Mouse (Mus musculus) liver, embryonic 12.5 days (tissue): Measurements from ENCODE around the gene Hoxd4. TPM values are rescaled to one million over a fixed set of nuclear protein-coding genes. Genes with fewer than 3 reads are reported as not detected.

Experiments
- ATAC-seq: fragments of 200-750 bp; cut with Nextera tagmentation; 2 replicates; pipeline ENCODE4 v1.8.0; 2017; ENCODE audit warnings: moderate number of reproducible peaks, mild to moderate bottlenecking, moderate library complexity
- H3K27ac ChIP-seq: fragments of 300-500 bp; sonication (generic); 2 replicates; pipeline ENCODE4 v1.5.1; 2016; ENCODE audit warnings: mild to moderate bottlenecking
- H3K27me3 ChIP-seq: fragments of 300-500 bp; sonication (generic); replicated peaks from 2 replicates; pipeline ENCODE4 v1.6.1; 2016; ENCODE audit warnings: mild to moderate bottlenecking, moderate library complexity
- H3K36me3 ChIP-seq: fragments of 300-500 bp; sonication (generic); 2 replicates; pipeline ENCODE4 v1.6.1; 2016; ENCODE audit warnings: mild to moderate bottlenecking, moderate library complexity
- H3K4me1 ChIP-seq: fragments of 300-500 bp; sonication (generic); 2 replicates; pipeline ENCODE4 v1.6.1; 2016
- H3K4me2 ChIP-seq: fragments of 300-500 bp; sonication (generic); 2 replicates; pipeline ENCODE4 v1.6.1; 2016; ENCODE audit warnings: mild to moderate bottlenecking, moderate library complexity
- H3K4me3 ChIP-seq: fragments of 300-500 bp; sonication (generic); 2 replicates; pipeline ENCODE4 v1.5.1; 2016; ENCODE audit warnings: mild to moderate bottlenecking, moderate library complexity
- H3K9ac ChIP-seq: fragments of 300-500 bp; sonication (generic); 2 replicates; pipeline ENCODE4 v1.6.1; 2016; ENCODE audit warnings: mild to moderate bottlenecking, moderate library complexity
- H3K9me3 ChIP-seq: fragments of 300-500 bp; sonication (generic); replicated peaks from 2 replicates; pipeline ENCODE4 v1.6.1; 2016; ENCODE audit warnings: mild to moderate bottlenecking, moderate library complexity
- WGBS: fragments of 180-500 bp; shearing (Covaris S2); methylation state at CpG from one replicate; pipeline ENCODE4 v1.1.7; 2016; ENCODE audit not compliant: insufficient replicate concordance; 5-methylcytosine and 5-hydroxymethylcytosine counted together
- polyA plus RNA-seq: library from polyadenylated mRNA; unstranded; fragments of >200 nt; fragmentation: Nextera tagmentation; extraction: Ambion mirVana; gene quantifications from 2 replicates; pipeline ENCODE4 v1.2.1, GENCODE M21; 2016

Gene Hoxd4
- polyA plus RNA-seq, 1 experiment from 2014 or later = not detected

GRCm38 (mm10) chr2:74705467-74706089 lies 6.2 kb upstream of the Hoxd4 start:
- Histone ChIP-seq H3K27ac (no peak overlapping the region), H3K27me3 (peaks cover 99% of the 10 kb centered on the region), H3K9ac (no peak overlapping the region), H3K9me3 (no peaks in the 10 kb centered on the region), H3K36me3 (no peaks in the 10 kb centered on the region), H3K4me1 (peaks cover 13% of the 10 kb centered on the region), H3K4me2 (peak overlapping the region; percentile 59), H3K4me3 (peak overlapping the region; percentile 47)
- WGBS = 1% methylated on average over 71 of the region's 85 CpGs
- no peak for ATAC-seq

DNA sequence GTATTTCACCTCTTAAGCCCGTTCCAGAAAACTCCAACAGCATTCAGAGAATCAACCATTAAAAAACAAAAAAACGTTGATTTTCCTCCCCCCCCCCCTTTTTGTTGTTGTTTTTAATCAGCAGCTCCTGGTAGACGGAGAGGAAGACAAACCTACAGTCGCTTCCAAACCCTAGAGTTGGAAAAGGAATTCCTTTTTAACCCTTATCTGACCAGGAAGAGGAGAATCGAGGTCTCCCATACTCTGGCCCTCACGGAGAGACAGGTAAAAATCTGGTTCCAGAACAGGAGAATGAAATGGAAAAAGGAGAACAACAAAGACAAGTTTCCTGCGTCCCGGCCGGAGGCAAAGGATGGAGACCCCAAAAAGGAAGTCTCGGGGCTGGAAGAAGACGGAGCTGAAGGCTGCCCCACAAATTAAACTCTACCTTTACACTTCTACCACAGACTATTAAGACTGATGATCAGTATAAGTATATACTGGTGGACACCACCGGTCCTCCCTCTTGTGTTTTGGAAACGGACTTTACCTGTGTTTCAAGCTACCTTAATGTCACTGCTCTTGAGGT lies 5.3 kb upstream of the Hoxd4 start:
- Histone ChIP-seq H3K27ac (no peak overlapping the region), H3K36me3 (no peaks in the 10 kb centered on the region), H3K9me3 (no peaks in the 10 kb centered on the region), H3K27me3 (peaks cover 99% of the 10 kb centered on the region), H3K4me3 (no peak overlapping the region), H3K4me1 (peaks cover 13% of the 10 kb centered on the region), H3K9ac (no peak overlapping the region), H3K4me2 (no peak overlapping the region)
- ATAC-seq = no peak
- 7% methylated on average over 13 of the region's 13 CpGs for WGBS

GRCm38 (mm10) chr2:74707599-74707998 lies 4.1 kb upstream of the Hoxd4 start:
- Histone ChIP-seq H3K27me3 (peaks cover 99% of the 10 kb centered on the region), H3K4me2 (no peak overlapping the region), H3K9me3 (no peaks in the 10 kb centered on the region), H3K27ac (no peak overlapping the region), H3K4me1 (peaks cover 13% of the 10 kb centered on the region), H3K9ac (no peak overlapping the region), H3K4me3 (no peak overlapping the region), H3K36me3 (no peaks in the 10 kb centered on the region)
- 22% methylated on average over 7 of the region's 7 CpGs for WGBS
- no peak for ATAC-seq

DNA sequence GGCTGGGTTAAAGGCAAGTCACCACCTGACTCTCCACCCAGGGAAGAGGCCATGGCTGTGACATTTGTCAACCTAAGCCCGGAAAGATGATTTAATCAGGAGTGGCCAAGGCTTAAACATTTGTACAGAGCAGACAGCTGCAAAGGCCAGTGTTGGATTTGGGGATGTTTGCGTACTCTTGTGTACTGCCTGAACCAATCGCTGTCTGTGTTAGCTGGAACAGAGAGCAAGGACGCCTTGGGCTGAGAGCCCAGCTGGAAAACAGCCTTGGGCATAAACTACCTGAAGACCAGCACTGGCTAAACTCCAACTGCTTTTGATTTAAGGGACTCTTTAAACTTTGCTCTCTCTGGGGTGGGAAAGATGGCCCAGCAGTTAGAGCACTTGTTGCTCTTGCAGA lies 3.1 kb upstream of the Hoxd4 start:
- no peak for ATAC-seq
- WGBS = 36% methylated on average over 4 of the region's 4 CpGs
- H3K4me3 ChIP-seq = no peak overlapping the region
- H3K9me3 ChIP-seq = no peaks in the 10 kb centered on the region
- no peak overlapping the region for H3K9ac ChIP-seq
- no peaks in the 10 kb centered on the region for H3K36me3 ChIP-seq
- H3K4me1 ChIP-seq = peaks cover 13% of the 10 kb centered on the region
- peaks cover 99% of the 10 kb centered on the region for H3K27me3 ChIP-seq
- no peak overlapping the region for H3K27ac ChIP-seq
- H3K4me2 ChIP-seq = no peak overlapping the region

GRCm38 (mm10) chr2:74709465-74710419 lies 2.0 kb upstream of the Hoxd4 start:
- ATAC-seq = no peak
- Histone ChIP-seq H3K4me1 (peaks cover 10% of the 10 kb centered on the region), H3K36me3 (no peaks in the 10 kb centered on the region), H3K4me2 (no peak overlapping the region), H3K4me3 (no peak overlapping the region), H3K27ac (no peak overlapping the region), H3K27me3 (peaks cover 99% of the 10 kb centered on the region), H3K9me3 (no peaks in the 10 kb centered on the region), H3K9ac (no peak overlapping the region)
- 16% methylated on average over 5 of the region's 5 CpGs for WGBS

- no peak overlapping the region for H3K9ac ChIP-seq
- no peaks in the 10 kb centered on the region for H3K36me3 ChIP-seq
- H3K27ac ChIP-seq = no peak overlapping the region
- peaks cover 99% of the 10 kb centered on the region for H3K27me3 ChIP-seq
- ATAC-seq = no peak
- H3K9me3 ChIP-seq = no peaks in the 10 kb centered on the region
- H3K4me2 ChIP-seq = no peak overlapping the region
- H3K4me3 ChIP-seq = no peak overlapping the region
- WGBS = under 1% methylated on average over 16 of the region's 16 CpGs
- H3K4me1 ChIP-seq = peaks cover 4% of the 10 kb centered on the region; the same call in 1 of the 2 replicates
Observed at GRCm38 (mm10) chr2:74710929-74711543, 693 bp upstream of the Hoxd4 start.

- Histone ChIP-seq H3K4me2 (no peak overlapping the region), H3K9me3 (no peaks in the 10 kb centered on the region), H3K27ac (no peak overlapping the region), H3K4me3 (no peak overlapping the region), H3K36me3 (no peaks in the 10 kb centered on the region), H3K27me3 (peaks cover 100% of the 10 kb centered on the region), H3K4me1 (peaks cover 6% of the 10 kb centered on the region; the same call in 1 of the 2 replicates), H3K9ac (no peak overlapping the region)
- 20% methylated on average over 19 of the region's 19 CpGs for whole genome bisulfite sequencing
- no peak for ATAC-seq
Observed at GRCm38 (mm10) chr2:74713239-74714150, 1.8 kb downstream of the Hoxd4 start.

DNA sequence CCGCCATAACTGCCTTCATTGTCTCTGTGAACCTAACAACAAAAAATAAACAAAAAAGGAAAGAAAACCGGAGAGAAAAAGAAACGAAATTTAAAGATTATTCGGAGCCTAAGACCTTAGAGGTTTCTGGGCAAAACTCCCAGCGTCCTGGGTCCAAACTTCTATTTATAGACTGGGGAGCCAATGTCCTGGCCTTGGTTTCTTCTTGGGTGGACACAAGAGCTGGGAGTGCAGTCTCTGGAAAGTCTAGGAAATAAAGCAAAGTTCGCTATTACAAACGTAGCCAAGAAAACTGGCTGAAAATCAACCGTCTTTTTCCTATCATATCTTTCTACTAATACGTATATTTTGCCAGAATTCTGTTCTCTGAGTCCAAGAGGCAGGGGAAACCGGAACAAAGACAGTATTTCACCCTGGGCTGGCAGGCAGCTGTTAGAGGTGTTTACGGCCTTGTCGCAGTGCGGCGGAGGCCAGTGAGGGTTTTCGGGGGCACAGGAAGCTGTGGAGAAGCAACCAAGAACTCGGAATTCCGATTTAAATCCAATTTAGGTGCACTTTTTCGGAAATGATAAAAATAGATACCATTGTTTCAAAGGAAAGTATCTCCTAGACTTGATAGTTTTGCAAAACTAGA lies 2.5 kb downstream of the Hoxd4 start:
- Histone ChIP-seq H3K9ac (no peak overlapping the region), H3K4me1 (peaks cover 6% of the 10 kb centered on the region; the same call in 1 of the 2 replicates), H3K27ac (no peak overlapping the region), H3K9me3 (no peaks in the 10 kb centered on the region), H3K4me2 (no peak overlapping the region), H3K27me3 (peaks cover 99% of the 10 kb centered on the region), H3K4me3 (no peak overlapping the region), H3K36me3 (no peaks in the 10 kb centered on the region)
- ATAC-seq = no peak
- 13% methylated on average over 18 of the region's 18 CpGs for WGBS

DNA sequence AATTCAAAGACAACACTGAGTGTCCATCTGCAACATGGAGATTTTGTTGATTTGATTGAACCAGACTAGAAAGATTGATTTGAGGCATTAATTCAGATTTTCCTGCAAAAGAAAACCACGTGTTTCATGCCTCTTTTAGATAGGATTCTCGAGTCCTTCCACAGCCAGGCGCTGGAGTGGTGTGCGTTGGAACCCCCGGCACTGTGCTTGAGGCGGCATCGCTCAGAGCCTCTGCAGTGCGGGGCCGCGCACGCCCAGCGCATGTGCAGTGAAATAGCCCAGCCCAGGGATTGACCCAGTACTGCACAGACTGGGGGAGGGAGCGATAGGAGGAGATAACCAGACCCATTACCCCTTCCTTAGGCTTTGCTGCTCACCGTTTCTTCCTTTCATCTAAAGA lies 3.2 kb downstream of the Hoxd4 start:
- ATAC-seq = no peak
- Histone ChIP-seq H3K4me3 (no peak overlapping the region), H3K27ac (no peak overlapping the region), H3K9me3 (no peaks in the 10 kb centered on the region), H3K36me3 (no peaks in the 10 kb centered on the region), H3K4me1 (peaks cover 6% of the 10 kb centered on the region; the same call in 1 of the 2 replicates), H3K9ac (no peak overlapping the region), H3K4me2 (no peak overlapping the region), H3K27me3 (peaks cover 99% of the 10 kb centered on the region)
- WGBS = 2% methylated on average over 14 of the region's 14 CpGs

DNA sequence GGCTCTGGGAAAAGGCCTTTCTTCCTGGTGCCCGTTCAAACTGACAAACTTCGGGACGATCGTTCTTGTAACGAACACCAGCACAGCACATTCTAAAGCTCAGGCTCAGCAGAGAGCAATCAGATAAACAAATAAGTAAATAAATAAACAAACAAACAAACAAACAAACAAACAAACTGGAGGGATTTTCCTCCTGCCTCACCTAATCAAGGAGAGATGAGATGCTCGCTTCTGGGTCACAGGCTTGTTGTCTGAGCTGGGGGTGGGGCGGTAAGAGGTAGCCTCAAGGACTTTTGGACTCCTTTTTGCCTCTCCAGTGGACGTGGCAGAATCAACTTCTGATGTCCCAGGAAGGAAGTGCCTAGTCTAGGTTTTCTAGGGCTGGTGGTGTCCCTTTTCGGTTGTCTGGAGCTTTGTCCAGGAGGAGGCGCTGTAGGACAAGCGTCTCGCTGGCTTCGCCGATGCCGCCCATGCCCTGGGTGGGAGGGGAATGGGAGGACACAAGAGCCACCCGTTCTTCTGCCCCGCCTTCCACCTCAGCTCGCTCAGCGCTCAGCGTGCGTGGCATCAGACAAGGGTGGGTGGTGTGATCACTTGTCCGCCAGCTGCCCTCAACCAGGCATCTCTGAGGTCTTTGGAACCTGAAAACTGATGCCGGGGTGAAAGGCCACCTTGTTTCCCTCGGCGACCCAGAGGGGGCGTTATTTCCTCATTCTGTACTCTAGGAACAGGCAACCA lies 3.9 kb downstream of the Hoxd4 start:
- ATAC-seq = peak; percentile 24; the same call in 1 of the 2 replicates
- peaks cover 99% of the 10 kb centered on the region for H3K27me3 ChIP-seq
- H3K9me3 ChIP-seq = no peaks in the 10 kb centered on the region
- H3K4me3 ChIP-seq = peak overlapping the region; percentile 1; the same call in 1 of the 2 replicates
- H3K4me2 ChIP-seq = peak overlapping the region; percentile 40
- no peak overlapping the region for H3K27ac ChIP-seq
- peaks cover 6% of the 10 kb centered on the region; the same call in 1 of the 2 replicates for H3K4me1 ChIP-seq
- H3K36me3 ChIP-seq = no peaks in the 10 kb centered on the region
- H3K9ac ChIP-seq = no peak overlapping the region
- 3% methylated on average over 26 of the region's 26 CpGs for WGBS
